In genomic region chr17:66320716-66321372, GRCm38 (mm10) we compare ENCODE assay signal across 21 mouse cellular contexts.
DNase-seq lines count a peak whose midpoint lies in the region; ATAC-seq lines count a peak whose summit lies in the region.
"Had no signal": no experiment of that assay in that cellular context is flagged by ENCODE, and none has a peak within 500 bp of the region (broad histone marks: within the 10 kb centered on the region; RNA-seq: fewer than 3 reads in every experiment).

No protein-coding gene starts in this region.

- H3K4me2 ChIP-seq in forebrain, embryonic 14.5 days (ENCODE audit: low read length) = no peak overlapping the region
- no peak overlapping the region for H3K4me2 ChIP-seq in forebrain, embryonic 11.5 days (ENCODE audit: low read depth, low read length, severe bottlenecking)
- no peak overlapping the region for H3K4me2 ChIP-seq in kidney, embryonic 15.5 days
- H3K4me2 ChIP-seq: forebrain, embryonic 13.5 days; lung, embryonic 15.5 days had no signal

- H3K9me3 ChIP-seq in forebrain, embryonic 14.5 days (replicated peaks; ENCODE audit: control insufficient read depth, low read length) = no peaks in the 10 kb centered on the region
- H3K9me3 ChIP-seq in forebrain, embryonic 11.5 days (ENCODE audit: control insufficient read depth, low read length) = no peaks in the 10 kb centered on the region
- H3K9me3 ChIP-seq in kidney, embryonic 15.5 days (replicated peaks) = no peaks in the 10 kb centered on the region
- H3K9me3 ChIP-seq: forebrain, embryonic 13.5 days; lung, embryonic 15.5 days; midbrain, embryonic 10.5 days had no signal

- 76% methylated on average over 20 of the region's 20 CpGs for WGBS in forebrain, embryonic 14.5 days
- WGBS in forebrain, embryonic 11.5 days = 88% methylated on average over 20 of the region's 20 CpGs
- 77% methylated on average over 20 of the region's 20 CpGs for WGBS in kidney, embryonic 15.5 days

- DNase-seq in forebrain, embryonic 14.5 days (ENCODE audit: low spot score) = peak; percentile 35
- no peak for DNase-seq in forebrain, embryonic 11.5 days (ENCODE audit: low spot score)
- DNase-seq in kidney, postnatal 10 days = no peak
- peak; percentile 68 for DNase-seq in cerebellum, adult 11-12 months
- DNase-seq in cerebellum, postnatal 14 days = peak; percentile 84 to 89
- DNase-seq in adrenal gland, postnatal 10 days = no peak
- DNase-seq in lung, postnatal 4 days = no peak
- DNase-seq: adrenal gland, adult 2 months; gastrocnemius, adult 2 months; heart, postnatal 36 days; kidney, adult 2 months; kidney, postnatal 25 days; layer of hippocampus, adult 9-11 months; thymus, postnatal 25 days had no signal

- H3K27ac ChIP-seq in forebrain, embryonic 14.5 days (ENCODE audit: low read depth, low read length) = no peak overlapping the region
- no peak overlapping the region for H3K27ac ChIP-seq in forebrain, embryonic 11.5 days (ENCODE audit: low read depth, low read length)
- H3K27ac ChIP-seq in kidney, embryonic 15.5 days = 0 out of 2 replicates have a peak overlapping the region, but pooled peaks have one; percentile 18
- H3K27ac ChIP-seq: forebrain, embryonic 13.5 days; gastrocnemius, adult 2 months; liver, embryonic 14.5 days; lung, embryonic 15.5 days; macrophage; midbrain, embryonic 10.5 days had no signal

- no peaks in the 10 kb centered on the region for H3K27me3 ChIP-seq in forebrain, embryonic 14.5 days (replicated peaks; ENCODE audit: control insufficient read depth, insufficient read depth, low read length)
- no peaks in the 10 kb centered on the region for H3K27me3 ChIP-seq in forebrain, embryonic 11.5 days (ENCODE audit: control insufficient read depth, insufficient read depth, low read length)
- H3K27me3 ChIP-seq in kidney, embryonic 15.5 days = no peaks in the 10 kb centered on the region
- H3K27me3 ChIP-seq: forebrain, embryonic 13.5 days; lung, embryonic 15.5 days had no signal

- no peak for ATAC-seq in forebrain, embryonic 14.5 days
- no peak for ATAC-seq in forebrain, embryonic 11.5 days (replicated peaks; ENCODE audit: low FRiP score)
- ATAC-seq in kidney, embryonic 15.5 days (replicated peaks; ENCODE audit: low FRiP score) = no peak
- ATAC-seq: forebrain, embryonic 13.5 days; inflammation-experienced regulatory T-cells, adult 6 months had no signal

- H3K36me3 ChIP-seq in forebrain, embryonic 14.5 days (ENCODE audit: control insufficient read depth, insufficient read depth, low read length) = no peaks in the 10 kb centered on the region
- H3K36me3 ChIP-seq in forebrain, embryonic 11.5 days (ENCODE audit: control insufficient read depth, insufficient read depth, low read length) = no peaks in the 10 kb centered on the region
- H3K36me3 ChIP-seq in kidney, embryonic 15.5 days = no peaks in the 10 kb centered on the region
- H3K36me3 ChIP-seq: lung, embryonic 15.5 days; midbrain, embryonic 10.5 days had no signal

- H3K9ac ChIP-seq in forebrain, embryonic 14.5 days (ENCODE audit: low read length) = no peak overlapping the region
- H3K9ac ChIP-seq in forebrain, embryonic 11.5 days (ENCODE audit: low read length) = no peak overlapping the region
- no peak overlapping the region for H3K9ac ChIP-seq in kidney, embryonic 15.5 days
- H3K9ac ChIP-seq: forebrain, embryonic 13.5 days; liver, embryonic 14.5 days; lung, embryonic 15.5 days had no signal

- peaks cover 2% of the 10 kb centered on the region; the same call in 1 of the 2 replicates for H3K4me1 ChIP-seq in forebrain, embryonic 14.5 days (ENCODE audit: control insufficient read depth, insufficient read depth, low read length)
- H3K4me1 ChIP-seq in forebrain, embryonic 11.5 days (replicated peaks; ENCODE audit: control insufficient read depth, insufficient read depth, low read length) = no peaks in the 10 kb centered on the region
- peaks cover 6% of the 10 kb centered on the region for H3K4me1 ChIP-seq in kidney, embryonic 15.5 days

- H3K4me3 ChIP-seq in forebrain, embryonic 14.5 days (ENCODE audit: low read depth, low read length) = no peak overlapping the region
- H3K4me3 ChIP-seq in forebrain, embryonic 11.5 days (ENCODE audit: low read depth, low read length) = no peak overlapping the region
- H3K4me3 ChIP-seq in kidney, embryonic 15.5 days (replicated peaks) = no peak overlapping the region
- H3K4me3 ChIP-seq: forebrain, embryonic 13.5 days; gastrocnemius, adult 2 months; lung, embryonic 15.5 days; midbrain, embryonic 10.5 days had no signal

Comparison
In these comparisons a context has a peak if more than half of its experiments do, and no peak if none do; other contexts are left out.
1. DNase-seq: peak in forebrain, embryonic 14.5 days (single experiment), cerebellum, adult 11-12 months (single experiment) and cerebellum, postnatal 14 days (2 of 2); none in forebrain, embryonic 11.5 days (single experiment), kidney, postnatal 10 days (single experiment), adrenal gland, postnatal 10 days (single experiment) and lung, postnatal 4 days (0 of 2).